Mouse (Mus musculus): ENCODE results near the gene Msi2. TPM values are rescaled to one million over a fixed set of nuclear protein-coding genes. Genes with fewer than 3 reads are reported as not detected.

Msi2 gene
- total RNA-seq, 2 experiments from 2014 or later = 156 to 165 TPM

Small RNA genes within 50 kb of the gene (microRNA-seq; reads per million reads assigned to microRNA genes)
- gene Mir378b = 21.0 to 25.1 reads per million in 2 experiments

Other genes starting within 250 kb of the Msi2 start
- 10 to 100 TPM; 57.4 to 62.0 TPM for gene Akap1, start 146.1 kb upstream of the Msi2 start, total RNA-seq (2021)
- gene Scpep1, start 237.0 kb upstream of the Msi2 start, total RNA-seq (2021) = 10 to 100 TPM; 18.5 to 21.6 TPM
- not detected for gene Elobl, start 248.4 kb upstream of the Msi2 start, total RNA-seq (2021)

Data from gastrocnemius, postnatal 14 days (tissue).